Mouse (Mus musculus) testis, adult 2 months (tissue): ENCODE measurements around the gene Otud7a. TPM values are rescaled to one million over a fixed set of nuclear protein-coding genes. Genes with fewer than 3 reads are reported as not detected.

Experiments used
- H3K27ac ChIP-seq: fragments of 200-500 bp; 2 replicates; pipeline ENCODE4 v1.5.1; 2012; ENCODE audit warnings: low read depth, low read length; ENCODE audit not compliant: control insufficient read depth, insufficient read depth
- H3K27me3 ChIP-seq: fragments of 200-500 bp; 2 replicates; pipeline ENCODE4 v1.6.1; 2012; ENCODE audit warnings: mild to moderate bottlenecking, low read length, moderate library complexity; ENCODE audit not compliant: control insufficient read depth, insufficient read depth
- H3K36me3 ChIP-seq: fragments of 200-500 bp; 2 replicates; pipeline ENCODE4 v1.6.1; 2012; ENCODE audit warnings: mild to moderate bottlenecking, low read length; ENCODE audit not compliant: control insufficient read depth, insufficient read depth
- H3K4me1 ChIP-seq: fragments of 200-500 bp; 2 replicates; pipeline ENCODE4 v1.6.1; 2012; ENCODE audit warnings: low read length; ENCODE audit not compliant: control insufficient read depth, insufficient read depth
- H3K4me3 ChIP-seq: fragments of 200-500 bp; 2 replicates; pipeline ENCODE4 v1.5.1; 2012; ENCODE audit warnings: low read depth, mild to moderate bottlenecking, low read length, moderate library complexity, mixed read lengths; ENCODE audit not compliant: control insufficient read depth
- CTCF ChIP-seq: fragments of 200-500 bp; IDR thresholded peaks from 2 replicates; pipeline ENCODE4 v1.5.1; 2012; ENCODE audit warnings: low read depth, mild to moderate bottlenecking, inconsistent platforms, low read length, moderate library complexity; ENCODE audit not compliant: control insufficient read depth, insufficient read depth, insufficient replicate concordance
- POLR2A ChIP-seq: fragments of 200-500 bp; IDR thresholded peaks from 2 replicates; pipeline ENCODE4 v1.6.1; 2012; ENCODE audit warnings: low read depth, mild to moderate bottlenecking, inconsistent platforms, low read length, moderate library complexity; ENCODE audit not compliant: control insufficient read depth
- polyA plus RNA-seq: library from polyadenylated mRNA; depleted of rRNA; stranded (reverse); fragments of >200 nt; gene quantifications from 2 replicates; pipeline ENCODE4 v1.2.3, GENCODE M21; 2012

Otud7a gene
- polyA plus RNA-seq, 1 experiment: 6.3 TPM

- Histone ChIP-seq H3K4me3 (no peak overlapping the region), H3K27me3 (no peaks in the 10 kb centered on the region), H3K36me3 (no peaks in the 10 kb centered on the region), H3K4me1 (no peaks in the 10 kb centered on the region), H3K27ac (no peak overlapping the region)
- no peak for TF ChIP-seq CTCF
- TF ChIP-seq POLR2A: no peak
Observed at GRCm38 (mm10) chr7:63743116-63743515, 298.6 kb downstream of the Otud7a start.

GRCm38 (mm10) chr7:63752081-63752480, 307.5 kb downstream of the Otud7a start:
- no peaks in the 10 kb centered on the region for H3K36me3 ChIP-seq
- no peak overlapping the region for H3K27ac ChIP-seq
- no peak overlapping the region for H3K4me3 ChIP-seq
- peaks cover 10% of the 10 kb centered on the region for H3K4me1 ChIP-seq
- no peak for TF ChIP-seq POLR2A
- TF ChIP-seq CTCF: peak; percentile 11; the same call in 1 of the 2 replicates
- H3K27me3 ChIP-seq: no peaks in the 10 kb centered on the region

- Histone ChIP-seq H3K27me3 (no peaks in the 10 kb centered on the region), H3K4me3 (no peak overlapping the region), H3K27ac (no peak overlapping the region), H3K4me1 (peaks cover 21% of the 10 kb centered on the region), H3K36me3 (no peaks in the 10 kb centered on the region)
- TF ChIP-seq CTCF (no peak), POLR2A (no peak)
Observed at GRCm38 (mm10) chr7:63753274-63753751, 308.8 kb downstream of the Otud7a start.

GRCm38 (mm10) chr7:63754573-63755475, 310.3 kb downstream of the Otud7a start:
- Histone ChIP-seq H3K36me3 (no peaks in the 10 kb centered on the region), H3K27ac (no peak overlapping the region; the same call in 1 of the 2 replicates), H3K27me3 (no peaks in the 10 kb centered on the region), H3K4me1 (peaks cover 23% of the 10 kb centered on the region), H3K4me3 (peak overlapping the region; percentile 46)
- TF ChIP-seq POLR2A (no peak), CTCF (no peak)

- TF ChIP-seq CTCF (peak; percentile 63; the same call in 1 of the 2 replicates), POLR2A (no peak)
- peaks cover 23% of the 10 kb centered on the region for H3K4me1 ChIP-seq
- no peak overlapping the region for H3K27ac ChIP-seq
- H3K36me3 ChIP-seq: no peaks in the 10 kb centered on the region
- H3K27me3 ChIP-seq: no peaks in the 10 kb centered on the region
- peak overlapping the region; percentile 25 for H3K4me3 ChIP-seq
Observed at GRCm38 (mm10) chr7:63755476-63755948, 311.0 kb downstream of the Otud7a start.

- peaks cover 23% of the 10 kb centered on the region for H3K4me1 ChIP-seq
- peak overlapping the region; percentile 77 for H3K4me3 ChIP-seq
- H3K27ac ChIP-seq: no peak overlapping the region
- no peak for TF ChIP-seq CTCF
- TF ChIP-seq POLR2A: no peak
- no peaks in the 10 kb centered on the region for H3K27me3 ChIP-seq
- no peaks in the 10 kb centered on the region for H3K36me3 ChIP-seq
Observed at GRCm38 (mm10) chr7:63757136-63757677, 312.7 kb downstream of the Otud7a start.

GRCm38 (mm10) chr7:63757678-63758239, 313.2 kb downstream of the Otud7a start:
- Histone ChIP-seq H3K27me3 (no peaks in the 10 kb centered on the region), H3K4me3 (peak overlapping the region; percentile 77), H3K27ac (no peak overlapping the region), H3K36me3 (no peaks in the 10 kb centered on the region), H3K4me1 (peaks cover 23% of the 10 kb centered on the region)
- TF ChIP-seq CTCF (no peak), POLR2A (no peak)
